Mouse (Mus musculus): ENCODE measurements around the gene Tmem97.

GRCm38 (mm10) chr11:78551059-78551398 lies 452 bp upstream of the Tmem97 start:
- TF ChIP-seq EP300 (IDR thresholded peaks at IDR 0.05; ENCODE audit: low read depth in 1 of 2, low read length in 2 of 2) (no peak; a peak in 1 of 4 replicates), GATA1 (IDR thresholded peaks at IDR 0.05; ENCODE audit: low read depth, low read length) (no peak), POLR2A (IDR thresholded peaks at IDR 0.05; ENCODE audit: control insufficient read depth in 1 of 2, insufficient read depth in 1 of 2, low read depth in 1 of 2, low read length in 2 of 2, poor library complexity in 1 of 2) (no peak), MAZ (IDR thresholded peaks at IDR 0.05; ENCODE audit: low read depth, low read length) (no peak), UBTF (IDR thresholded peaks at IDR 0.05; ENCODE audit: borderline replicate concordance, insufficient read depth, low read depth, low read length) (no peak), NELFE (IDR thresholded peaks at IDR 0.05; ENCODE audit: low read depth, low read length) (no peak), MEF2A (IDR thresholded peaks at IDR 0.05; ENCODE audit: extremely low read depth, insufficient replicate concordance, low read depth, low read length, poor library complexity, severe bottlenecking) (no peak), CTCF (IDR thresholded peaks at IDR 0.05 in 2 of 3, conservative IDR thresholded peaks at IDR 0.05 in 1 of 3; ENCODE audit: control insufficient read depth in 1 of 3, insufficient read depth in 1 of 3, low read depth in 2 of 3, low read length in 3 of 3, poor library complexity in 1 of 3, severe bottlenecking in 1 of 3) (no peak), MAFK (IDR thresholded peaks at IDR 0.05; ENCODE audit: borderline replicate concordance, low read depth, low read length) (no peak), E2F4 (IDR thresholded peaks at IDR 0.05; ENCODE audit: borderline replicate concordance, low read depth, low read length) (no peak), MYC (IDR thresholded peaks at IDR 0.05; ENCODE audit: low read depth, low read length) (no peak), BHLHE40 (IDR thresholded peaks at IDR 0.05; ENCODE audit: borderline replicate concordance, low read depth, low read length) (no peak), HCFC1 (IDR thresholded peaks at IDR 0.05; ENCODE audit: low read depth, low read length) (no peak), ZC3H11A (IDR thresholded peaks at IDR 0.05; ENCODE audit: low read depth, low read length) (no peak)

Measured in MEL (cell line).